Mouse (Mus musculus) liver, embryonic 13.5 days (tissue): Measurements from ENCODE around the gene Olfr202. TPM values are rescaled to one million over a fixed set of nuclear protein-coding genes. Genes with fewer than 3 reads are reported as not detected.
A peak's percentile ranks its signal among the peaks of the same experiment; 100 is the strongest.
"Not testable (repeated sequence)": the region's sequence is repeated elsewhere in the genome, so short reads cannot be mapped to it uniquely, and the experiment has no call there.

Experiments used
- ATAC-seq: fragments of 200-750 bp; cut with Nextera tagmentation; 2 replicates; pipeline ENCODE4 v1.8.0; 2017; ENCODE audit warnings: low read depth, mild to moderate bottlenecking, moderate number of reproducible peaks, moderate library complexity
- DNase-seq: peaks from one replicate; pipeline ENCODE4 v3.0.0; 2022
- H3K27ac ChIP-seq: fragments of 300-500 bp; sonication (generic); 2 replicates; pipeline ENCODE4 v1.5.1; 2015; ENCODE audit warnings: moderate library complexity, mild to moderate bottlenecking, inconsistent platforms
- H3K27me3 ChIP-seq: fragments of 300-500 bp; sonication (generic); 2 replicates; pipeline ENCODE4 v1.6.1; 2015; ENCODE audit warnings: mild to moderate bottlenecking, inconsistent platforms
- H3K36me3 ChIP-seq: fragments of 300-500 bp; sonication (generic); 2 replicates; pipeline ENCODE4 v1.6.1; 2015; ENCODE audit warnings: mild to moderate bottlenecking, inconsistent platforms
- H3K4me1 ChIP-seq: fragments of 300-500 bp; sonication (generic); replicated peaks from 2 replicates; pipeline ENCODE4 v1.6.1; 2015; ENCODE audit warnings: inconsistent platforms
- H3K4me2 ChIP-seq: fragments of 300-500 bp; sonication (generic); 2 replicates; pipeline ENCODE4 v1.6.1; 2015; ENCODE audit warnings: inconsistent platforms, mild to moderate bottlenecking, moderate library complexity
- H3K4me3 ChIP-seq: fragments of 300-500 bp; sonication (generic); replicated peaks from 2 replicates; pipeline ENCODE4 v1.5.1; 2015; ENCODE audit warnings: mild to moderate bottlenecking, inconsistent platforms
- H3K9ac ChIP-seq: fragments of 300-500 bp; sonication (generic); 2 replicates; pipeline ENCODE4 v1.6.1; 2015; ENCODE audit warnings: mild to moderate bottlenecking, inconsistent platforms
- H3K9me3 ChIP-seq: fragments of 300-500 bp; sonication (generic); replicated peaks from 2 replicates; pipeline ENCODE4 v1.6.1; 2016; ENCODE audit warnings: inconsistent platforms
- WGBS: fragments of 180-500 bp; shearing (Covaris S2); methylation state at CpG from one replicate; pipeline ENCODE4 v1.1.7; 2015; ENCODE audit not compliant: insufficient replicate concordance; 5-methylcytosine and 5-hydroxymethylcytosine counted together
- polyA plus RNA-seq: library from polyadenylated mRNA; unstranded; fragments of >200 nt; fragmentation: Nextera tagmentation; extraction: Ambion mirVana; gene quantifications from 2 replicates; pipeline ENCODE4 v1.2.1, GENCODE M21; 2015

Gene Olfr202
- not detected in 2 replicates for polyA plus RNA-seq

DNA sequence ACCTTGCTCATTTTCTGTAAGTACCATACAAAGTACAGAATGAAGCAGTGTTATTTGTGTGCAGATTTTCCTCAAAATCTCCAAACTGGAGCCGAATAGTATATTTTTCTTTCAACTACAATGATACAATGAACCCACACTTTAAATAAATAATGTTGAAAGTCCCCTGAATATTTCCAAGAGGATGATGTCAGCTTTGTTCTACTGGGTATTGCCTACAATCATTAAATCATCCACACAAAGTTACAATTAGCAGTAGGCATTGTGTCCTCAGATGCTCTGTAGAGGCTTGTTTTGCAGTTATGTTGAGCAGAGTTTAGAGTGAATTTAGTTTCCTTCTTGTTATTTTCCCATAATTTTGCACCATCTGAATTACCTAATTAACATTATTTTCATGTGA is at the start of gene Olfr202:
Gene Olfr202 (minus strand): TSS at position 101 of the 400 bp plus-strand sequence.
- Histone ChIP-seq H3K27ac (no peak within 1 kb of the TSS), H3K4me1 (no peaks in the 10 kb centered on the region), H3K36me3 (no peaks in the 10 kb centered on the region), H3K4me3 (no peak within 1 kb of the TSS), H3K27me3 (no peaks in the 10 kb centered on the region), H3K4me2 (no peak within 1 kb of the TSS), H3K9ac (no peak within 1 kb of the TSS), H3K9me3 (no peaks in the 10 kb centered on the region)
- 68% methylated on average over 1 of the region's 1 CpGs for WGBS
- ATAC-seq (no peak), DNase-seq (no peak)

DNA sequence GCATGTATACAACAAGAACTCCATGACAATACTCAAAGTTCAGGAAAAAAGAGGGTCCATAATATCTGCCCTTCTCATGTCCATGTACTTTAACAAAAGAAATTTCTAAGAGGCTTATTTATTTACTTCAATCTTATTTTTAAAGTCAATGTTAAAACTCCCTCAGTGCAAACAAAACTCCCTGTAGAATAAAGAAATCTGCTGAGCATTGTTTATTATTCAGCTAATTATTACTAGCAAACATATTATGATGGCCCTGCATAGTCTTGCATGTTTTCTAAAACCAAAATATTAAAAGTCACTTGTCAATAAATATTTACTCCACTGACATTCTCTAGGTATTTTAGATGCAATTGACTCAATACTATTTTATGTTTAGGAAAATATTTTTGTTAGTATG is 44.4 kb upstream of the Olfr202 start, which contains the start of gene Olfr205:
Gene Olfr205 (minus strand): TSS at position 101 of the 400 bp plus-strand sequence.
- Histone ChIP-seq H3K4me2 (no peak within 1 kb of the TSS), H3K9me3 (peaks cover 4% of the 10 kb centered on the region; the same call in 1 of the 2 replicates), H3K9ac (no peak within 1 kb of the TSS), H3K27ac (no peak within 1 kb of the TSS), H3K36me3 (no peaks in the 10 kb centered on the region), H3K4me1 (no peaks in the 10 kb centered on the region), H3K4me3 (no peak within 1 kb of the TSS), H3K27me3 (no peaks in the 10 kb centered on the region)
- DNase-seq (no peak), ATAC-seq (no peak)

DNA sequence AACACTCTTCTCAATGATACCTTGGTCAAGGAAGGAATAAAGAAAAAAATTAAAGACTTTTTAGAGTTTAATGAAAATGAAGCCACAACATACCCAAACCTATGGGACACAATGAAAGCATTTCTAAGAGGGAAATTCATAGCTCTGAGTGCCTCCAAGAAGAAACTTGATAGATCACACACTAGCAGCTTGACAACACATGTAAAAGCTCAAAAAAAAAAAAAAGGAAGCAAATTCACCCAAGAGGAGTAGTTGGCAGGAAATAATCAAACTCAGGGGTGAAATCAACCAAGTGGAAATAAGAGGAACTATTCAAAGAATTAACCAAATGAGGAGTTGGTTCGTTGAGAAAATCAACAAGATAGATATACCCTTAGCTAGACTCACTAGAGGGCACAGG is 36.7 kb upstream of the Olfr202 start:
- not testable (repeated sequence) for ATAC-seq, H3K36me3 ChIP-seq
- 28% methylated on average over 1 of the region's 1 CpGs for WGBS

DNA sequence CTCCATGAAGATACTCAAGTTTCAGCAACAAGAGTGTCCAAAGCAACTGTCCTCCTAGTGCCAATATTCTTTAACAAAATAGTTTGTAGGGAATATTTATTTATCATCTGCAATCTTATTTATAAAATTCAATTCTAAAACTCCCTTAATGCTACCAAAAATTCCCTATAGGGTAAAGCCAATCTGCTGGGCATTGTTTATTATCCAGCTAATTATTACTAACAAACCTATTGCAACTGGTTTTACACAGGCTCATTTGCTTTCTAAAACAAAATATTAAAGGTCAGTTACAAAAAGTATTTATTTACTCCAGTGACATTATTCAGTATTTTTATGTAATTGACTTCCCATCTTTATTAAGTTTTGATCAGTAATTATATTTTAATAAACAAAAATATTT is 31.6 kb upstream of the Olfr202 start, which contains the start of gene Olfr204:
Gene Olfr204 (minus strand): TSS at position 101 of the 400 bp plus-strand sequence.
- Histone ChIP-seq H3K4me2 (no peak within 1 kb of the TSS), H3K27ac (no peak within 1 kb of the TSS), H3K4me3 (no peak within 1 kb of the TSS), H3K36me3 (no peaks in the 10 kb centered on the region), H3K9ac (no peak within 1 kb of the TSS), H3K4me1 (no peaks in the 10 kb centered on the region), H3K9me3 (no peaks in the 10 kb centered on the region), H3K27me3 (no peaks in the 10 kb centered on the region)
- DNase-seq (no peak), ATAC-seq (no peak)

More for the DNA sequence above, 36.7 kb upstream of the Olfr202 start:
- not testable (repeated sequence) for H3K4me2 ChIP-seq, H3K4me3 ChIP-seq, DNase-seq, H3K9me3 ChIP-seq, H3K27me3 ChIP-seq, H3K9ac ChIP-seq, H3K27ac ChIP-seq, H3K4me1 ChIP-seq

DNA sequence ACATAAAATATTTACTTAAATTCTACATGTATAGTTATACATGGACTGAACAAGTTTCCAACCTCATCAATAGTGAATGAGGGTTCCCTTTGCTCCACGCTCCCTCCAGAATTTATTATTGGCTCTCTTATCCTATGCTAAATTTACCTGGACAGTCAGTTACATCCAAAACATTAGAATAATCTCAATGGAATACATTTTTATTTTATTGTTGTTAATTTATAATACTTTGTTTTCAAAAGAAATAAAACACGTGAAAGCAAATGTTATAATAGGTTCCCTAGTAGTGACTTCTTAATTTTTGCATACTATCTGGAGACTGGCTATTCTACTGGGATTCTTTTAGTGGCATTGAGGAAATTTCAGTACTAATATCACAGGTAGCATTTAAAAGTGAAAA is 12.0 kb upstream of the Olfr202 start, which contains the start of gene Olfr203:
Gene Olfr203 (plus strand): TSS at position 301 of the 400 bp plus-strand sequence.
- 59% methylated on average over 2 of the region's 2 CpGs for WGBS
- H3K36me3 ChIP-seq, result no peaks in the 10 kb centered on the region
- no peaks in the 10 kb centered on the region for H3K9me3 ChIP-seq

DNA sequence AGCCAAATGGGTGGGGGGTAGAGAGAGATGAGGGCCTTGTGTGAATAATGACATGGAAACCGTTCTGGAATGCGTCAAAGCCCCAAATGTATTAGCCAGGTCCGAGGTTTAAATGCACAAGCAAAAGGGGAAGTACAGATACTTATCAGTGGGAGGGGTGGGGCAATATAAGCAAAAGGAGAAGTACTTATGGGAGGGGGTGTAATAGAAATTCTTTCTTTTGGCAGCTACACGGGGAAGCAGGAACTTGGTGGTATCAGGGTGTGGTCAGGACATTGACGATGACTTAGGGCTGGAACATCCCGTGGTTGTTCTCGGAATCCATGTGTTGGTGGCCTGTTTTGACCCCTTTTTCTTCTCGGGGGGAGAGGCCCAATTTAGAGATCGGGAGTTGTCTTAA is 983 bp upstream of the Olfr202 start:
- ATAC-seq, H3K9me3 ChIP-seq, H3K4me2 ChIP-seq, H3K27ac ChIP-seq, H3K27me3 ChIP-seq, H3K4me1 ChIP-seq, H3K9ac ChIP-seq, DNase-seq, H3K4me3 ChIP-seq, H3K36me3 ChIP-seq: not testable (repeated sequence)
- 39% methylated on average over 9 of the region's 9 CpGs for WGBS

More for the DNA sequence above, 12.0 kb upstream of the Olfr202 start, which contains the start of gene Olfr203:
- DNase-seq, result no peak
- Histone ChIP-seq H3K9ac (no peak within 1 kb of the TSS), H3K4me2 (no peak within 1 kb of the TSS), H3K4me1 (no peaks in the 10 kb centered on the region), H3K27ac (no peak within 1 kb of the TSS), H3K27me3 (no peaks in the 10 kb centered on the region), H3K4me3 (no peak within 1 kb of the TSS)
- no peak for ATAC-seq

DNA sequence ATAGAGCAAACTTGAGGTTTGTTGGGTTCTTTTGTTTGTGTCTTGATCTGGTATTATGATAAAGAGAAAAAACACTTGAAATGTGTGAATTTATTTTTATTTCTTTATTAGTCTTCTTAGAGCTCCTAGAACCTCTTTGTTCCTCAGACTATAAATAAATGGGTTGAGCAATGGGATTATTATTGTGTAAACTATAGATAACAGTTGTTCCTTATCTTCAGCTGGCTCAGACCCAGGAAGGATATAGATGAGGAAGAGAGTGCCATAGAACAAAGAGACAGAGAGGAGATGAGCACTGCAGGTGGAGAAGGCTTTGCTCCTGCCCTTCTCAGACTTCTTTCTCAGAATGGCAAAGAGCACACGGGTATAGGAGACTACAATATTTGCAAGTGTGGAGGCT is 3.1 kb downstream of the Olfr202 start:
- Histone ChIP-seq H3K9me3 (no peaks in the 10 kb centered on the region), H3K4me1 (no peaks in the 10 kb centered on the region), H3K4me2 (no peak overlapping the region), H3K4me3 (no peak overlapping the region), H3K27ac (no peak overlapping the region), H3K9ac (no peak overlapping the region), H3K36me3 (no peaks in the 10 kb centered on the region), H3K27me3 (no peaks in the 10 kb centered on the region)
- DNase-seq (no peak), ATAC-seq (no peak)
- 42% methylated on average over 1 of the region's 1 CpGs for WGBS

DNA sequence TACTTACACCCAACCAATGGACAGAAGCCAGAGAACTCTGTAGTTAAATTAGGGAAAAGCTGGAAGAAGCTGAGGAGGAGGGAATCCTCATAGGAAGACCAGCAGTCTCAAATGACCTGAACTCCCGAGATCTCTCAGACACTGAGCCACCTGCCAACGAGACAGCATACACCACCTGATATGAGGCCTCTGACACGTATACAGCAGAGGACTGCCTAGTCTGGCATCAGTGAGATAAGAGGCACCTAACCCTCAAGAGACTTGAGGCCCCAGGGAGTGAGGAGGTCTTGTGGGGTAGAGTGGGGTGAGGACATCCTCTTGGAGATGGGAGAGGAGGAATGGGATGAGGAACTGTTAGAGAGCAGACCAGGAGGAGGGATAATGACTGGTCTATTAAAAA is 6.1 kb downstream of the Olfr202 start:
- no peaks in the 10 kb centered on the region for H3K4me1 ChIP-seq
- H3K9ac ChIP-seq, result no peak overlapping the region
- no peaks in the 10 kb centered on the region for H3K9me3 ChIP-seq
- H3K4me2 ChIP-seq, result no peak overlapping the region
- WGBS, result 34% methylated on average over 3 of the region's 3 CpGs
- DNase-seq (peak; percentile 32), ATAC-seq (peak; percentile 99)
- no peak overlapping the region for H3K27ac ChIP-seq
- H3K27me3 ChIP-seq, result no peaks in the 10 kb centered on the region
- no peak overlapping the region for H3K4me3 ChIP-seq
- no peaks in the 10 kb centered on the region for H3K36me3 ChIP-seq

DNA sequence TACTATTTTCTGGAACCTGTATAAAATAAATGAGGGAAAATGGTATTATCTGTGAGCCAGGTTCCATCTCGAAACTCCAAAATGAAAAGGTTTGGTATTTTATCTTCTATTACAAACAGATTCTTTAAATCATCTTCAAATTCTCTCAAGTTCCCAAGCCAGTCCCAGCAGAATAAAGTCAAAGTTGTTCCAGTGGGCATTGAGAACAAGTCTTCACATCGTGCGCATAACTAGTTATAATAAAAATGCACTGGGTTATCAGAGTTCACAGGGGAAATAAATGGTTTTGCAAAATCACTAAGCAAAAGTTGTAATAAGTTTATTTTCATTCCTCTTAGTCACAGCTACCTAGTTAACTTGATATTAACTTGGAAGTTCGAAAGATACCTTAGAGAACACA is 14.1 kb downstream of the Olfr202 start, which contains the start of gene Olfr201:
Gene Olfr201 (minus strand): TSS at position 101 of the 400 bp plus-strand sequence.
- H3K9me3 ChIP-seq, H3K4me2 ChIP-seq, ATAC-seq, DNase-seq, H3K27me3 ChIP-seq, H3K4me1 ChIP-seq, H3K36me3 ChIP-seq, H3K9ac ChIP-seq, H3K27ac ChIP-seq, H3K4me3 ChIP-seq: not testable (repeated sequence)
- WGBS, result 71% methylated on average over 4 of the region's 4 CpGs

DNA sequence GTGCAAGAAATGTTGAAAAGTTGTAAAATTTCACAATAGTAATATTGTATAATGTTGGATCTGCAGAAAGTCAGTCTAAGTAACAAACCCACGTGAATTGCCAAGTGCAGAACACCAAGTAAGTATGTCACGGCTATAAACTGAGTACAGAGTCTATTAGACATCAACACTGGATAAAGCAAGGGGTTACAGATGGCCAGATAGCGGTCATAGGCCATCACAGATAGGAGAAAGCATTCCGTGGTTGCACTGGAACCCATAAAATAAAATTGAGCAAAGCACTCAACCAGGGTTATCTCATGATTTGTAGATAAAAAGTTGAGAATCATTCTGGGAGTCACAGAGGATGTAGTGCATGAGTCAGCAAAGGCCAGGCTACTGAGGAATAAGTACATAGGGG is 17.5 kb downstream of the Olfr202 start:
- not testable (repeated sequence) for ATAC-seq, H3K9me3 ChIP-seq, H3K4me3 ChIP-seq, DNase-seq, H3K27ac ChIP-seq, H3K9ac ChIP-seq, H3K27me3 ChIP-seq, H3K4me1 ChIP-seq, H3K36me3 ChIP-seq, H3K4me2 ChIP-seq
- 41% methylated on average over 4 of the region's 4 CpGs for WGBS

DNA sequence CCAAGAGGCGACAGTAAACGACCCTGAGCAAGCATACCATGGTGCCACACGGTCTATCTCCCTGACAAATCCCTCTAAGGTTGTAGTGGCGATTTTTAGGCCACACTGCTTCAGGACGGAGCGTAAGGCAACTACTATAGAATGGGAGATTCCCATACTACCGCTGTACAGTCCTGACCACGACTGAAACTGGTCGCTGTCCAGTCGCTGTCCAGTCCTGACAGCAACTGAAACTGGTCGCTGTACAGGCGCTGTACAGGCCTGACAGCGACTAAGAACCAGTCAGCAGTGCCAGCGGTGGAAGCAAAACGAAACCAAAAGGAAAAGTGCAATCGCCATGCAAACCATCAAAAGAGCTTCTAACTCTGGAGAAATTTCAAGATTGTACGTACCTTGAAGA is 36.9 kb downstream of the Olfr202 start:
- Histone ChIP-seq H3K27ac (no peak overlapping the region), H3K36me3 (no peaks in the 10 kb centered on the region), H3K9ac (no peak overlapping the region), H3K9me3 (no peaks in the 10 kb centered on the region), H3K4me1 (no peaks in the 10 kb centered on the region), H3K4me2 (no peak overlapping the region), H3K27me3 (no peaks in the 10 kb centered on the region), H3K4me3 (no peak overlapping the region)
- whole genome bisulfite sequencing, result 69% methylated on average over 17 of the region's 17 CpGs
- DNase-seq (no peak), ATAC-seq (no peak)
